Mouse (Mus musculus): ENCODE results near the gene Sf3b3. TPM values are rescaled to one million over a fixed set of nuclear protein-coding genes. Genes with fewer than 3 reads are reported as not detected.
A peak's percentile ranks its signal among the peaks of the same experiment; 100 is the strongest.

Gene Sf3b3
- 127 TPM in 2 replicates for polyA plus RNA-seq (2016; fragmentation: Nextera tagmentation; extraction: Ambion mirVana)

DNA sequence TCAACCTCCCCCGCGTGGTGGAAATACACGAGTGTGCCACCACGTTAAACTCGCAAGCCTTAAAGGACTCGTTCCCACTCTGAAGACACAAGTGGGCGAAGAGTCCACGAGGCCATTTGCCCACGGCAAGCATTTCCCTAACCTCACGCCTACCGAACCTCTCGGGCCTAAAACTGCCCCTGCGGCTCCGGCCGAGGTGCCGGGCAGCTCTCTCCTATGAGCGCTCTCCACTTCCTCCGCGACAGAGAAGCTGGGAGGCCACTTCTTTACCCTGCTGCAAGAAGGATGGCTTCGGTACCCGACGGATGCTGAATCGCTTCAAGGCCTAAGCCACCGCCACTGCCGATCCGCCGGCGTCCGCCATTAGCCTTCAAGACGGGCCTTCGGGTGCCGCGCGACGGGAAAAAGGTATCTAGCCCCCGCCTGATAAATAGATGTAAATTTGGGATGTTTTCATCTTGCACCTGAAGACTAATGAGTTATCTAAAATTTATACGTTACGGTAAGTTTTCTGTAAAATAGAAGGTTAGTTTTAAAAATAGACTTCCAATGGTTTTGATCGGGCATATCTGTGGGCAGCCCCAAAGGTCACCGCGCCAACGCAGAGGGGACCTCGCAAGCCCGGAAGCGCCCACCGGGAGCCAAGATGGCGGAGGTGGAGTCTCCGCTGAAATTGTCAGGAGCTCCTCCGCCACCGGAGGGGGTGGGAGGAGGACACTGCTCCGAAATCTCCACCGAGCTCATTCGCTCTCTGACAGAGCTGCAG lies at the start of gene Sf3b3, which contains the start of gene Cog4:
Gene Sf3b3, minus strand, starts transcription at position 383 of the 766 bp plus-strand sequence.
Gene Cog4, plus strand, starts transcription at position 196 of the 766 bp plus-strand sequence.
- WGBS (ENCODE audit: insufficient replicate concordance) = under 1% methylated on average over 53 of the region's 53 CpGs

DNA sequence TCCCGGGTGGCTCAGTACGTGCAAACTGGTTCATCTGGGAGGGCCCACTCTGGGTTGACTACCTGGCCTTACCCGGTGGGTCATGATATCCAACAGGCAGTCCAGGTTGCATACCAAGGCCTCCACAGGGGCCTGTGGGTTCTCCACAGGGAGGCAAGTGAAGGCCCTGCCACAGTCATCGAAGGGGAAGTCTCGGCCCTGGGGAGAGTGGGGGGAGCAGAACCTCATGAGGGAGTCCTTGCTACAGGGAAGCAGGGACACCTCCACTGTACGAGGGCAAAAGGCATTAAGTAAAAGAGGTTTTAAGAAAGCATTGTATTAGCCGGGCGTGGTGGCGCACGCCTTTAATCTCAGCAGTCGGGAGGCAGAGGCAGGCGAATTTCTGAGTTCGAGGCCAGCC lies 49.2 kb upstream of the Sf3b3 start:
- peaks cover 38% of the 10 kb centered on the region for H3K36me3 ChIP-seq
- H3K4me1 ChIP-seq = peaks cover 5% of the 10 kb centered on the region
- 84% methylated on average over 13 of the region's 13 CpGs for WGBS (ENCODE audit: insufficient replicate concordance)

More for the DNA sequence above, at the start of gene Sf3b3, which contains the start of gene Cog4:
- H3K4me1 ChIP-seq = peaks cover 45% of the 10 kb centered on the region
- H3K36me3 ChIP-seq = peaks cover 53% of the 10 kb centered on the region
- H3K27me3 ChIP-seq (replicated peaks) = no peaks in the 10 kb centered on the region
- peak; percentile 91 for ATAC-seq
- no peaks in the 10 kb centered on the region for H3K9me3 ChIP-seq (replicated peaks)
- H3K4me2 ChIP-seq = peak within 1 kb of the TSS; percentile 85
- peak within 1 kb of the TSS; percentile 91 for H3K9ac ChIP-seq
- peak within 1 kb of the TSS; percentile 83 for H3K27ac ChIP-seq
- peak within 1 kb of the TSS; percentile 93 for H3K4me3 ChIP-seq

DNA sequence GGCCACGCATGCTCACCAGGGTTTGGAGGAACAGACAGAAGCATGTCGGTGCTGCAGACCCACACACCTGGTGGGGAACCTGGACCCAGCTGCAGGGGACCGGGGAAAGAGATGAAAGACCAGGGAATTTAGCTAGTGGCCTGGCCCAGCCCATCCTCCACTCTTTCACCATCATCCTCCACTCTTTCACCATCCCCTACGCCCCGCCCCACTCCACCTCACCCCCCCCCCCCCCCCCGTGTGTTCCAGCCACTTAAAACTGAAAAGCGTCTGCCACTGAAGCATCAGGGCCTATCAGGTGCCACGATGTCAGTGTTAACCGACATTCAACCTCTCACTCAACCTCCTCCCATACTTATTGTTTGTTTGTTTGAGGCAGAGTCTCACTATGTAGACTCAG lies 48.7 kb upstream of the Sf3b3 start:
- no peak overlapping the region for H3K9ac ChIP-seq
- ATAC-seq = no peak
- H3K4me2 ChIP-seq = no peak overlapping the region
- 73% methylated on average over 9 of the region's 9 CpGs for WGBS (ENCODE audit: insufficient replicate concordance)
- no peaks in the 10 kb centered on the region for H3K27me3 ChIP-seq (replicated peaks)
- no peak overlapping the region for H3K27ac ChIP-seq
- H3K4me1 ChIP-seq = peaks cover 3% of the 10 kb centered on the region; the same call in 1 of the 2 replicates
- H3K4me3 ChIP-seq = no peak overlapping the region
- H3K36me3 ChIP-seq = peaks cover 38% of the 10 kb centered on the region
- no peaks in the 10 kb centered on the region for H3K9me3 ChIP-seq (replicated peaks)

More for the DNA sequence above, 49.2 kb upstream of the Sf3b3 start:
- H3K9me3 ChIP-seq (replicated peaks) = no peaks in the 10 kb centered on the region
- no peak overlapping the region for H3K27ac ChIP-seq
- no peak overlapping the region for H3K9ac ChIP-seq
- no peak overlapping the region for H3K4me2 ChIP-seq
- ATAC-seq = no peak
- no peak overlapping the region for H3K4me3 ChIP-seq
- H3K27me3 ChIP-seq (replicated peaks) = no peaks in the 10 kb centered on the region

DNA sequence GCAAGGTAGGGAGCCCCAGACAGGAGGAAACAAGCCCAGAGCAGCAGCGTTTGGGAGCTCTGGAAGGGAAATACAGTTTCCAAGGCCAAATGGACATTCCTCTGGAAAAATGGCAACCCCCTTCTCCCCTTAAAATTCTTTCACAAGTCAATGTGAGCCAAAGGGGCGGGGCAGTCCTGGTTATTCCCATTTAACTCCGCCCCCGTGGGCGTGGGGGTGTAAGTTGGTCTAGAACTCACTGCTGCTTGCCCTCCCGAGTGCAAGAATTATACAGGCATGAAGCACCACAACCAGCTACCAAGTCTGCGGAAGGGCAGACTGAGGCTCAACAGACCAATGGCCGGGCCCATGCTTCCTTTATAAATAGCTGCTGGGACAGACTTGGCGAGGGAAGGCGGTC lies 48.3 kb upstream of the Sf3b3 start:
- ATAC-seq = no peak
- H3K27me3 ChIP-seq (replicated peaks) = no peaks in the 10 kb centered on the region
- H3K4me1 ChIP-seq = peaks cover 3% of the 10 kb centered on the region; the same call in 1 of the 2 replicates
- H3K4me3 ChIP-seq = no peak overlapping the region
- H3K36me3 ChIP-seq = peaks cover 38% of the 10 kb centered on the region
- H3K9ac ChIP-seq = no peak overlapping the region
- H3K27ac ChIP-seq = no peak overlapping the region
- no peaks in the 10 kb centered on the region for H3K9me3 ChIP-seq (replicated peaks)
- 75% methylated on average over 10 of the region's 10 CpGs for WGBS (ENCODE audit: insufficient replicate concordance)
- H3K4me2 ChIP-seq = no peak overlapping the region

DNA sequence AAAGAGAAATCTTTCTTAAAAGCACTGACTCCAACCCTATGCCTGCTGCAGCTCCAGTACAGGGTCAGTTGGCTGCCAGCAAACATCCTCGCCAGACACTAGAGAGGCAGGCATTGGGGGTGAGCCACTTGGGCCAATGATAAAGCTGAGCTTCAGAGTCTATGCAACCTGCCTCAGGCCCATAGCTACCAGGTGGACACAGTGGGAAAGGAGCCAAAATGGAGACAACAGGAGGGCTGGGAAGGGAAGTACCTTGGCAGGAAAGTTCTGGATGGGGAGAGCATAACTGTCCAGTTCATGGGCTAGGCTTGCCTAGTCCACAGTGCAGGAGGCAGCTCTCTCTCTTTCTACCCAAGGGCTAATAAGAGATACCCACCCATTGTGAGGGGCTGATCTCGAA lies 46.3 kb upstream of the Sf3b3 start:
- H3K27ac ChIP-seq = no peak overlapping the region
- 78% methylated on average over 2 of the region's 2 CpGs for WGBS (ENCODE audit: insufficient replicate concordance)
- H3K27me3 ChIP-seq (replicated peaks) = no peaks in the 10 kb centered on the region
- peaks cover 37% of the 10 kb centered on the region for H3K36me3 ChIP-seq
- H3K9ac ChIP-seq = no peak overlapping the region
- no peak for ATAC-seq
- H3K9me3 ChIP-seq (replicated peaks) = no peaks in the 10 kb centered on the region
- no peak overlapping the region for H3K4me3 ChIP-seq
- H3K4me2 ChIP-seq = no peak overlapping the region
- H3K4me1 ChIP-seq = peaks cover 3% of the 10 kb centered on the region; the same call in 1 of the 2 replicates

DNA sequence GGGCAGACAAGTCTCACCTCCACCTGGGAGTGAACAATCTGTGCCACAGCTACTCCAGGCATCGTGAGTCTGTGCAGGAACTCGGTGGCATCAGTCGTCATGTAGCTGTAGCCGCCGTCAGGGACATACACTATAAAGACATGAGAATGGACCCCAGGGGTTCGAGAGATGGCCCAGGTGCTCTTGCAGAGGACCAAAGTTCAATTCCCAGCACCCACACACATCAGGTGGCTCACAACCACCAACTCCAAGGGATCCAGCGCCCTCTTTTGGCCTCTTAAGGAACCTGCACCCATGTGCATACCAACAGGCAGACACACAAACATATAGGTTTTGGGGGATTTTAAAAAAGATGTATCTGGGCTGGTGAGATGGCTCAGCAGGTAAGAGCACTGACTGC lies 45.5 kb upstream of the Sf3b3 start:
- no peak for ATAC-seq
- 80% methylated on average over 7 of the region's 7 CpGs for WGBS (ENCODE audit: insufficient replicate concordance)
- H3K4me2 ChIP-seq = no peak overlapping the region

DNA sequence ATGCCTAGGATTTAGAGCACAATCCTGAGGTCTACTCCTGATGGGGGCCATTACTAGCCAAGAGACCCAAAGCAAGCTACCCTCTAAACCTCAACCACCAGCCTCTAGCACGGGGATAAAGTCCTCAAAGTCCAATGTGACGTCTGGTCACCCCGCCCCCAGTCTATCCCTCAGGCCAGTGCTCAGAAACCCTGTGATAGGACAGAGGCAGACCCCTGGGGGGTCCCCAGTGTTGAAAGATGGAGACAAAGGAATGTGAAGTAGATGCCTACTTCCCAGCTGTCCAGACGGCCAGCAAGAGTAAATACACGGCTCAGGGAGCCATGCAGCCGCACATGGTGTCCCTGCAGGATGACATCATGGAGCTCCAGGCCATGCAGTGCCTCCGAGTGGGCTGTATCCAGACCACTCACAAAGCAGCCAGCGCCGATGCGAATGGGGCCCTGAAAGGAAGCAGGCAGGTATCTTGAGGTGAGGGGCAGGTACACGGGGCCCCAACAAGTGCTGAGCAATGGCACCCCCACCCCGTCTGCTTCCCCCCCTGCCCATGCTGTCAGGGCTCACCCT lies 43.4 kb upstream of the Sf3b3 start:
- ATAC-seq = 0 out of 2 replicates have a peak, but pooled peaks have one; percentile 23
- Histone ChIP-seq H3K9me3 (replicated peaks) (no peaks in the 10 kb centered on the region), H3K27ac (no peak overlapping the region; the same call in 1 of the 2 replicates)

More for the DNA sequence above, 45.5 kb upstream of the Sf3b3 start:
- H3K9me3 ChIP-seq (replicated peaks) = no peaks in the 10 kb centered on the region
- no peak overlapping the region for H3K9ac ChIP-seq
- H3K4me3 ChIP-seq = no peak overlapping the region
- H3K27me3 ChIP-seq (replicated peaks) = no peaks in the 10 kb centered on the region
- no peak overlapping the region for H3K27ac ChIP-seq
- H3K4me1 ChIP-seq = peaks cover 3% of the 10 kb centered on the region; the same call in 1 of the 2 replicates
- H3K36me3 ChIP-seq = peaks cover 35% of the 10 kb centered on the region

DNA sequence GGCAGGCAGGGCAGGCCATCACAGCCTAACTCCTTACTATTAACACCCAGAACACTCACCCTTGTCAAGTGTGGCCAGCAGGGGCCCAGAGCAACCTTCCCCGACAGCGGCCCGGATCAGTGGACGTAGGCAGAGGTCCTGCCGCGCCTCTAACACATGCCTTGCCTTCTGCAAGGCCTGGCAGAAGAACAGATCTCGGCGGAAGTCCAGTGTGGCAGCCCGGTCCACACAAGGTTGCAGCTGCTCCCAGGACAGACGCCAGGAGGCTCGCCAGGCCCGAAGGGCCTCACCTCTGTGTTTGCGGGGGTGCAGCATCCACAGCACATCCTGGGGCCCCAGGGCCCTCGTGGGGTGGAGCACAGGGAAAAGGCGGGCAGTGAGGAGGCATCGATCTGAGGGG lies 42.3 kb upstream of the Sf3b3 start:
- 85% methylated on average over 16 of the region's 16 CpGs for WGBS (ENCODE audit: insufficient replicate concordance)
- H3K9me3 ChIP-seq (replicated peaks) = no peaks in the 10 kb centered on the region
- H3K4me3 ChIP-seq = no peak overlapping the region
- H3K9ac ChIP-seq = no peak overlapping the region
- ATAC-seq = no peak
- peaks cover 53% of the 10 kb centered on the region for H3K36me3 ChIP-seq
- no peaks in the 10 kb centered on the region for H3K4me1 ChIP-seq
- no peaks in the 10 kb centered on the region for H3K27me3 ChIP-seq (replicated peaks)
- H3K4me2 ChIP-seq = no peak overlapping the region
- no peak overlapping the region for H3K27ac ChIP-seq

More for the DNA sequence above, 43.4 kb upstream of the Sf3b3 start:
- no peaks in the 10 kb centered on the region for H3K27me3 ChIP-seq (replicated peaks)
- H3K36me3 ChIP-seq = peaks cover 44% of the 10 kb centered on the region
- no peak overlapping the region for H3K9ac ChIP-seq
- peaks cover under 1% of the 10 kb centered on the region; the same call in 1 of the 2 replicates for H3K4me1 ChIP-seq
- H3K4me3 ChIP-seq = no peak overlapping the region
- H3K4me2 ChIP-seq = no peak overlapping the region
- 75% methylated on average over 12 of the region's 12 CpGs for WGBS (ENCODE audit: insufficient replicate concordance)

DNA sequence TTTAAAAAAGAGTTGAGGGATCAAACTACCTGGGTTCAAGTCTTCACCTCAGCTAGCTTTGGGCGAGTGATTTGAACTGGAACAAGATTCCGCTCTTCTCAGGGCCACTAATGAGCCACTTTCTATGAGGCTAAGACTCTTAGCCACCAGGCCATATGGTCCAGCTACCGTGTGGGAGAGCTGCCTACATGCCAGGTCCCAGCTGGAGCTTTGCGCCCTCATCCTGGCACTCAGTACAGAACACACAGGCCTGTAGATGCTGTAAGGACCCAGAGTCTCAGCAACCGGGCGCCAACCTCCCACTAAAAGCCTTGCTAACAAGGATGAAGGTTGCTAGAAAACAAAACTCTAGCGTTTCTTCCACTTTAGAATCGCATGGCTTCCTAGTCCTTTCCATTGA lies 41.9 kb upstream of the Sf3b3 start:
- WGBS (ENCODE audit: insufficient replicate concordance) = 86% methylated on average over 8 of the region's 8 CpGs
- no peak for ATAC-seq

DNA sequence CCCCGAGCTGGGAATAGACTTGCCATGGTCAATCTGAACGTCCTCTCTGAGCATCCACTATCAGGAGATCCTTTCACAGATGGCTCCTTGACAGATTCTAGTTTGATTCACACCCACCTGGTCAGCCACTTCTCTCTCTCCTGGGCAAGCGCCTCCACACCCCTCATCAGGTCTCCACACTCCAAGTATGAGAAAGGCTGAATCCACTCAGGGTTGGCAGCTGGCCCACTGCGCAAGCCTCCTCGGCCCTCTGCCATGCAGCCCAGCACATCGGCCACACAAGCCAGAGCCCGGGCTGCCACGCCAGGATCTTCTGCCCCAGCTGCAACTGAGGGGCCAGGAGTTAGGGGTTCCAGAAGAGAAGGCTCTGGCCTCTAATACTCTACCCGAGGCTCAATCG lies 41.0 kb upstream of the Sf3b3 start:
- no peaks in the 10 kb centered on the region for H3K4me1 ChIP-seq
- WGBS (ENCODE audit: insufficient replicate concordance) = 91% methylated on average over 10 of the region's 10 CpGs
- H3K4me2 ChIP-seq = no peak overlapping the region
- no peak overlapping the region for H3K4me3 ChIP-seq
- no peaks in the 10 kb centered on the region for H3K27me3 ChIP-seq (replicated peaks)
- peaks cover 57% of the 10 kb centered on the region for H3K36me3 ChIP-seq
- H3K9me3 ChIP-seq (replicated peaks) = no peaks in the 10 kb centered on the region
- no peak for ATAC-seq
- no peak overlapping the region for H3K27ac ChIP-seq
- no peak overlapping the region for H3K9ac ChIP-seq

More for the DNA sequence above, 41.9 kb upstream of the Sf3b3 start:
- Histone ChIP-seq H3K4me3 (no peak overlapping the region), H3K36me3 (peaks cover 54% of the 10 kb centered on the region), H3K9ac (no peak overlapping the region), H3K9me3 (replicated peaks) (no peaks in the 10 kb centered on the region), H3K27ac (no peak overlapping the region), H3K4me2 (no peak overlapping the region), H3K4me1 (no peaks in the 10 kb centered on the region), H3K27me3 (replicated peaks) (no peaks in the 10 kb centered on the region)

DNA sequence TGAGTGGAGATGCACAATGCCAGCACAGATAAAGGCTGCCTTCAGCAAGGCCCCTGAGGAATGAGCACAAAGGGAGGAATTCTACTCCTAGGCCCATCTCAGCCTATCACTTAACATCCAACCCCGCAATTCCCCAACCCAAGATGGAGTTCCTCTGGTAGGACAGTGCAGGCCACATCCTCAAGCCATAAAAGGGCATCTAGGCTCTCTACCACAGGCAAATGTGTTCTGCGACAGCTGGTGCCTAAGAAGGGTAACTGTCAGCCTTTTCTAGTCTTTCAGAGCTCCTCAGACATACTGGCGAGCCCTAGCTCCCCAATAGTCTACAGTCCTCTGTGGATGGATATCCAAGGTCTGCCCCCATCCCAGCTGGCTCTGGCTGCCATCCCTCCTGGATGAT lies 40.0 kb upstream of the Sf3b3 start:
- Histone ChIP-seq H3K27ac (no peak overlapping the region), H3K4me3 (no peak overlapping the region)

DNA sequence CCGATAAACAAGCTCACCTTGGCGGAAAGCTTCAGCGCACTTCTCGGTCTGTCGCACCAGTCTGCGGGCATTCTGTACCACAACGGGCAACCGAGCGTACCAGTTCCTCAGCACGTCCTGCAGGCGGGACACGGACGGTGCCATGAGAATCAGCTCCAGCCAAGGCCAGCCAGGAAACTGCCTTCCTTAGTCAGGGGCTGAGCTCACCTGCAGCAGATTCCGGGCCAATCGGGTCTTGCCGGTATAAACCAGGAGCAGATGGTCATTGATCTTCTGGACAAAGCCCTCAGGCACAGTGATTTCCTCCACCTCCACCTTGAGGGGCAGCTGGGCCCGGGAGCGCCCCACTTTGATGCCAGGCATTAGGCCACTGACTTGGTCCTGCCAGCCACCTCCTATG lies 37.2 kb upstream of the Sf3b3 start:
- H3K4me1 ChIP-seq = no peaks in the 10 kb centered on the region
- no peak overlapping the region for H3K4me2 ChIP-seq
- no peak overlapping the region for H3K4me3 ChIP-seq
- H3K27ac ChIP-seq = no peak overlapping the region
- ATAC-seq = no peak
- no peaks in the 10 kb centered on the region for H3K9me3 ChIP-seq (replicated peaks)
- H3K36me3 ChIP-seq = peaks cover 77% of the 10 kb centered on the region
- H3K9ac ChIP-seq = no peak overlapping the region
- WGBS (ENCODE audit: insufficient replicate concordance) = 91% methylated on average over 18 of the region's 18 CpGs
- no peaks in the 10 kb centered on the region for H3K27me3 ChIP-seq (replicated peaks)

More for the DNA sequence above, 40.0 kb upstream of the Sf3b3 start:
- no peaks in the 10 kb centered on the region for H3K4me1 ChIP-seq
- H3K36me3 ChIP-seq = peaks cover 61% of the 10 kb centered on the region
- 80% methylated on average over 3 of the region's 3 CpGs for WGBS (ENCODE audit: insufficient replicate concordance)
- H3K4me2 ChIP-seq = no peak overlapping the region
- no peak overlapping the region for H3K9ac ChIP-seq
- no peak for ATAC-seq
- no peaks in the 10 kb centered on the region for H3K27me3 ChIP-seq (replicated peaks)
- H3K9me3 ChIP-seq (replicated peaks) = no peaks in the 10 kb centered on the region

All from liver, embryonic 12.5 days (tissue).